Mouse (Mus musculus) megakaryocyte progenitor cell, adult 5-6 weeks (primary cell): Measurements from ENCODE around the gene Ifitm3. TPM values are rescaled to one million over a fixed set of nuclear protein-coding genes. Genes with fewer than 3 reads are reported as not detected.
"Not testable (repeated sequence)": the region's sequence is repeated elsewhere in the genome, so short reads cannot be mapped to it uniquely, and the experiment has no call there.

Experiments used
- ATAC-seq: replicated peaks from 2 replicates; pipeline ENCODE4 v1.8.0; 2016; ENCODE audit warnings: mild to moderate bottlenecking, moderate TSS enrichment, inconsistent platforms; ENCODE audit not compliant: poor library complexity
- total RNA-seq, 2 experiments: library from RNA; stranded (forward) in 1 of 2; stranded (reverse) in 1 of 2; fragments of 157-497, 149-512 nt in 1 of 2; fragments of 200-1000 nt in 1 of 2; gene quantifications; 2 replicates each; pipeline versions ENCODE4 v1.2.3 to v1.2.4; 2015 to 2017

The Ifitm3 gene
- total RNA-seq, 2 experiments from 2014 or later = 49.4 to 203 TPM

DNA sequence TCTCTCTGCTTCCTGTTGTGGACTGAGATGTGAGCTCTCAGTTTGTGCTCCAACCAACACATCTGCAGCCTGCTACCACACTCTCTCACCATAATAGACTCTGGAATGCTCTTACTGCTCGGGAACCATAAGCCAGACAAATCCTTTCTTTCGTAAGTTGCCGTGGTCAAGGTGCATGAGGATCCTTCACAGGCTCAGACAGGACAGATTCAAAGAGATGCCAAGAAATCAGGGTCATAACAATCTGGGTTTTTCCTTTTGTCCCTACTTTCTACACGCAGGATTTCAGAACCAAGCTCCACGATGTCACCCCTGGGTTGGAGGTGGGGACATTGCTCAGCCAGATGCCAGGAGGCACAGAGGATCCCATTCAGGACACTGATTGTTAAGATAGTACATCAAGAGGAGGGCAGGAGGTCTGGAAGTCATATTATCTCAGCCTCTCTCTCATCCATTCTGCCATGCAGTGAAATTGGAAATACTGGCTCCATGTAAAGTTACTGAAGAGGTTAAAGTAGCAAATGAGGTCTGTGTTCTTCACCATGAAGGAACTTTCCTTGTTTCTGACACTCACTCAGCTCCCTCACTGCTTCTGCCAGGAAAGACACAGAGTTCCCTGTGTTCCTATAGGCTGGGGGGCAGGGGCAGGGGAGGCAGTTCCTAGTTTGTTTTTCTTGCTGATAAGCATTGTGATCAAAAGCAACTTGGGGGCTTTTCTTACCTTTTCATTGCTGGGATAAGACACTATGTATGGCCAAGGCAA, 7.1 kb downstream of the Ifitm3 start:
- ATAC-seq = no peak

GRCm38 (mm10) chr7:141000881-141001708, 9.5 kb downstream of the Ifitm3 start:
- no peak for ATAC-seq

DNA sequence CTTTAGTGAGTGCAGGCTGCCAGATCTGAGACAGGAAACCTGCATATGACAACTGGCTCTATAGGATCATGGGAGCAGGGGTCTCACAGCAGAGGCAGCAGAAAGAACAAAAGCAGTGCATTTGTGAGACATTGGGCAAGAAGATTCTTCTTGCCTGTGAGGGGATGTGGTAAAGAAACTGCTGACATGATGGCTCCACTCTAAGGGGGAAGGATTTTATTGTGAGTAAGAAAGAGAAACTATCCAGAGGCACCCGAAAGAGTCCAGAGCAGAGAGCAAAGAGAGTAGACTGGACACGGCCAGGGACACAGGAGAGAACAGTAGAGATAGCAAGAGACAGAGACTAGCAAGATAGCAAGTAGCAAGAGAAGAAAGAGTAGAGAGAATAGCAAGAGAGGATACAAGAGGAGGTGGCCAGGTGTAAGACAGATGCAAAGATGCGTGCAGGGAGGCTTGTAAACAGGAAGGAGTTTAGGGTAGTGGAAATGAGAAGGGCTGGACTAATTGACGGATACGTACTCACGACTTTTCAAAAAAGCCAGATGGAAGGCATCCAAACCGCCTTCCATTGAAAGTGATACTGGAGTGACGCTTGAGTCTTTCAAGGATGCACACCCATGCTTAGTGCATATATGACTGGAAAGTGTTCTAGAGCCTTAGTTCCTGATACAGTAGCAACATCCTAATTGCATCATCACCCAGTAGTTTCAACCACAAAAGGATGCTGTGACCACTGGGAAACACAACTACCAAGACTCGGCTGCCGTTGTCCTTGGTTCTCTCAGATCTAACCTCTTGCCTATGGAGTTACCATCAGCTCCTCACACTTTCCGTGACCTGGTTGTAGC, 11.5 kb downstream of the Ifitm3 start:
- ATAC-seq = peak; percentile 84

GRCm38 (mm10) chr7:140997817-140998216, 12.8 kb downstream of the Ifitm3 start:
- peak; percentile 82 for ATAC-seq

GRCm38 (mm10) chr7:140991117-140991689, 19.4 kb downstream of the Ifitm3 start:
- peak; percentile 71 for ATAC-seq

- ATAC-seq = peak; percentile 91
These were observed 19.9 kb downstream of the Ifitm3 start for GRCm38 (mm10) chr7:140990622-140991021.

- ATAC-seq = peak; percentile 9; the same call in 1 of the 2 replicates
These were observed 20.4 kb downstream of the Ifitm3 start for GRCm38 (mm10) chr7:140990185-140990584.

DNA sequence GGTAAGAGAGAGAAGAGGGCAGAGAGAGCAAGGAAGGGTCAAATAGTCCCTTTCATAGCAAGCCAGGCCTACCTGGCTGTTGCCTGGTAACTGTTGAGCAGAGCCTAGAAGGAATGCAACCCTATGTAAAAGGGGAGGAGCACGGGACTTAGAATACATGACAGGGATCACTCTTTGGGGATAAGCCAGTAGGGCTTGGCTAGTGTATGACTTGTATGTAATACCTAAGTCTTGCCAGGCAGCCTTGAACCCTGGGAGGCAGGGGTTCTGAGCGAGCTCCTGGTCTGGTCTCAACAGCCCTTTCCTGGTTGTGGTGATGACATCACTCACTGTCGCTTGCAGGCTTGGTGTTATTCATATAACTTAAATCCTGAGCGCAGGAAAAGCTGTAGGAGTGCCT, 21.5 kb downstream of the Ifitm3 start:
- no peak for ATAC-seq

GRCm38 (mm10) chr7:140987182-140988138, 23.1 kb downstream of the Ifitm3 start:
- ATAC-seq = no peak

GRCm38 (mm10) chr7:140982971-140983370, 27.6 kb downstream of the Ifitm3 start:
- ATAC-seq = no peak

- peak; percentile 97 for ATAC-seq
These were observed 28.9 kb downstream of the Ifitm3 start for GRCm38 (mm10) chr7:140981704-140982103.

DNA sequence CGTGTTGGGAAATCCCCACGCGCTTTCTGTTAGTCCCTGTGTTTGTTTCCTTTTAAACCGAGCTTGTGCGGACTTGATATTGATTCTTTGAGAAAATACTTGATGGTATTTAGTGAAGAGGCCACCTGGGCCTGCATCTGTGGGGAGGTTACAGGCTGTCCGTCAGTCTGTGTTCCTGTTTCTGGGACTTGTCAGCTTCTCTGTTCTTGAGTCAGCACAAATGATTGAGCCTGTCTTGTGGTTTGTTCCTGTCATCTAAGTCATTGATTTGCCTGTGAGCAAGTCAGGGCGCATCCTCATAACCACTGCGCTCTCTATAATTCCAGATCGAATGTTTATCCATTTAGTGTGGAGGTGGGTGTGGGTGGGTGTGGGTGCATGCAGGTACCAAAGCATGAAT, 33.9 kb downstream of the Ifitm3 start:
- ATAC-seq = peak; percentile 51

GRCm38 (mm10) chr7:140975465-140975864, 35.1 kb downstream of the Ifitm3 start:
- ATAC-seq = no peak

DNA sequence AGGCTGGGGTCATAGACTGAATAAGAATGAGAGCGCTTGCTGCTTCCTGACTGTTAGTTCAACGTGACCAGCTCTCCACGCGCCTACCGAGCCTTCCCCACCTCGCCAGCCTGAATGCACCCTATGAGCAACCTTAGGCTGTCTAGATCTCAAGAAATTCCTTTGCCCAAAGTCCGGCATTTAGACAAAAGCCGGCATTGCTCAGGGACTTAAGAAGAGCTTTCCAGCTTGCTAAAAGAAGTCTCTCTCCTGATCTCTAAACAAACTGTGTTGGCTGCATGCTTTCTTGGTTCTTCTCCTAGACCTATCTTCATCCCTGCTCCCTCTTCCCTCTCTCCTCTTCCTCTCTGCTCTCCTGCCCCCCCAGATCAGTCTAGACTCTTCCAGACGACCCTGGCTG, 35.6 kb downstream of the Ifitm3 start:
- ATAC-seq = no peak

DNA sequence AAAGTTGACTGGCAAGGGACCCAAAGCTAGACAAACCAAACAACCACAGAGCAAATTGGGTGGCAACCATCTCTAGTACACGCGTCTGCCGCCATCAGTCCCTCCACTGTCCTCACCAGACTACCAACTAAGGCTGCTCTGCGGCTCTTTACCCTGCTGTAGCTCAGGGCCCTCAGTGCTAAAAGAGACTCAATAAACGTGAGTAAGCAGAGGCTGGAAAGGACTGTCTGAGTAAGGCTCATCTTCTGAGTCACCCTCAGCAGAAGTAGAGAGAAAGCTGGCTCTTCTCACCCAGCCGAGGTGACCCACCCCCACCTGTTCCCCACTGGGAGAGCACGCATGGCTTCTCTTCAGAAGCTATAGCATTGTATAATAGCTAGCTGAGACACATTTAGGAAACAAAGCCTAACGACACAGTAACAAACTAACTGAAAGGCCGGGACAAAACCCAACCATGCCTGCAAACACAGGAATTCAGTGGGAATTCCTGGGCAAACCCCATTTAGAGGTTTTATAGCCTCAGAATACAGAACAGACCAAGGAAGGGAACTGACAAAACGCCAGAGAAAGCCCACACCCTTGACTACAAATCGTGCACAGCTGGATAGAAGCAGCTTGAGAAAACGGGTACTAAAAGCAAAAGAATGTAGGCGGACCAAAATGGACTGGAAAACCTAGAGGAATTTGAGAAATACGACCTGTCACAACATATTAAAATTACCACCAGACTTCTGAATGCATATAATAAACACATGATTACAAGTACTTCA, 37.0 kb downstream of the Ifitm3 start:
- no peak for ATAC-seq

DNA sequence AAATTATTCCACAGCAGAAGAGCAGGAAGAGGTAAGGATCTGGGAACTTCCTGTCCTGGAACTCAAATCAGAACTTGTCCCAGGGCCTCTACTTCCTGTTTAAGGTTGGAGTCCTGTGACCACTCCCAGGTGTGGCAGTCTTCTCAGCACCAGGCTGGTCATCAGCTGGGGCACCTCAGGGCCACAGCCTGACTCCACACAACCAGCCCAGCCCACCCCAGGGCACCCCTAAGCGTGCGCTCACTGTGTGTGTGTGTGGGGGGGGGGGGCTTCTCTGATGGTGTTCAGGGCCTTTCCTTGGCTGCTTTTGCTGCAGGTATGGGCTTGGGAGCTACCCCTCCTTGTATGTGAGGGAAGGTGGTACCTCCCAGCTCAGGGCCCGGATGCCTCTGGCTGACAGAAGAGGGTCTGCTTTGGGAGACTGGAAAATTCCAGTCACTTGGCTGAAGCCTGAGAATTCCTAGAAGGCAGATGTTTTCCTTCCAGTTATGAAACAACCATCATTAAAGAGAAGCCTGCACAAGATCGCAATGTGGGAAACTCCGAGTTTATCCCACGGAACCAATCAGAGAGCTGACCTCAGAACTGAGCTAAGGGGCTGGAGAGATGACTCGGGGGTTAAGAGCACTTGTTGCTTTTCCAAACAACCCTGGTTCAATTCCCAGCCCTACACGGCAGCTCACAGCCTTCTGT, 38.9 kb downstream of the Ifitm3 start:
- ATAC-seq = 0 out of 2 replicates have a peak, but pooled peaks have one; percentile 4

GRCm38 (mm10) chr7:140970931-140971330, 39.6 kb downstream of the Ifitm3 start:
- no peak; the same call in 1 of the 2 replicates for ATAC-seq

DNA sequence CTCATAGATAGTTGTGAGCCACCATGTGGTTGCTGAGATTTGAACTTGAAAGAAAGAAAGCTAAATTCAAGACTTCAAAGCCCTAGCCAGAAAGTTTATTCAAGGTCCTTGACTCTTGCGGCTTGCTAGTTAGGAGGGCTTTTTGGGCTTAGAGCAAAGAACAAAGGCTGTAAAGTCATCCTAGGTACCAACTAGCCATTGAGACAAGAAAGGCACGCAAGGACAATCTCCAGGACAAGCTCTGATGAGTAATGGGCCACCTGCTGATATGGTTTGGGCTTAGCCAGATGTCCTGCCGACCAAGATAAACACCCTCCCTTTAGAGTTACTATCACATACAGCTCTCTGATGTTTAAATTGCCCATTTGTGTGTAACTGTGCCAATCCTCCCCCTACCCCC, 41.9 kb downstream of the Ifitm3 start:
- ATAC-seq = not testable (repeated sequence)
